Mouse (Mus musculus): ENCODE data around the gene Suclg1. TPM values are rescaled to one million over a fixed set of nuclear protein-coding genes. Genes with fewer than 3 reads are reported as not detected.

The Suclg1 gene
- polyA plus RNA-seq, 1 experiment, result 127 TPM

GRCm38 (mm10) chr6:73279681-73280080 is 31.5 kb downstream of the Suclg1 start:
- Histone ChIP-seq H3K79me3 (ENCODE audit: low read depth) (no peaks in the 10 kb centered on the region), H3K27me3 (ENCODE audit: control insufficient read depth, insufficient read depth, insufficient read length) (no peaks in the 10 kb centered on the region), H3ac (ENCODE audit: control insufficient read depth, insufficient read length, low read depth) (no peak overlapping the region), H3K4me3 (ENCODE audit: insufficient read depth, poor library complexity, severe bottlenecking) (no peak overlapping the region), H3K79me2 (ENCODE audit: control insufficient read depth, insufficient read depth) (no peaks in the 10 kb centered on the region), H3K36me3 (ENCODE audit: control insufficient read depth, insufficient read depth) (peaks cover 32% of the 10 kb centered on the region)
- TF ChIP-seq MYOG (IDR thresholded peaks at IDR 0.05; ENCODE audit: control insufficient read depth, extremely low read depth, insufficient read length) (no peak), MYOD1 (IDR thresholded peaks at IDR 0.05; ENCODE audit: control insufficient read depth, insufficient read length, low read depth) (no peak), CTCF (IDR thresholded peaks at IDR 0.05; ENCODE audit: control insufficient read depth, insufficient read depth, insufficient read length) (no peak)

GRCm38 (mm10) chr6:73280546-73281115 is 32.4 kb downstream of the Suclg1 start:
- TF ChIP-seq MAX (IDR thresholded peaks at IDR 0.05) (no peak), CEBPB (IDR thresholded peaks at IDR 0.05; ENCODE audit: low read depth) (no peak), MYOG (IDR thresholded peaks at IDR 0.05; ENCODE audit: control insufficient read depth, extremely low read depth, insufficient read length) (no peak), USF1 (IDR thresholded peaks at IDR 0.05; ENCODE audit: low read depth) (no peak), CTCF (IDR thresholded peaks at IDR 0.05; ENCODE audit: control insufficient read depth, insufficient read depth, insufficient read length) (no peak), MYOD1 (IDR thresholded peaks at IDR 0.05; ENCODE audit: control insufficient read depth, insufficient read length, low read depth) (no peak), FOSL1 (IDR thresholded peaks at IDR 0.05; ENCODE audit: insufficient read depth, low read length, poor library complexity, severe bottlenecking) (no peak)
- Histone ChIP-seq H3K4me3 (ENCODE audit: insufficient read depth, poor library complexity, severe bottlenecking) (no peak overlapping the region), H3K79me2 (ENCODE audit: control insufficient read depth, insufficient read depth) (no peaks in the 10 kb centered on the region), H3K79me3 (ENCODE audit: low read depth) (no peaks in the 10 kb centered on the region), H3K27me3 (ENCODE audit: control insufficient read depth, insufficient read depth, insufficient read length) (no peaks in the 10 kb centered on the region), H3K36me3 (ENCODE audit: control insufficient read depth, insufficient read depth) (peaks cover 22% of the 10 kb centered on the region), H3ac (ENCODE audit: control insufficient read depth, insufficient read length, low read depth) (no peak overlapping the region)

GRCm38 (mm10) chr6:73286326-73286725 is 38.1 kb downstream of the Suclg1 start:
- Histone ChIP-seq H3K79me2 (ENCODE audit: control insufficient read depth, insufficient read depth) (no peaks in the 10 kb centered on the region), H3K36me3 (ENCODE audit: control insufficient read depth, insufficient read depth) (no peaks in the 10 kb centered on the region), H3K27me3 (ENCODE audit: control insufficient read depth, insufficient read depth, insufficient read length) (no peaks in the 10 kb centered on the region), H3ac (ENCODE audit: control insufficient read depth, insufficient read length, low read depth) (no peak overlapping the region), H3K4me3 (ENCODE audit: insufficient read depth, poor library complexity, severe bottlenecking) (no peak overlapping the region), H3K79me3 (ENCODE audit: low read depth) (no peaks in the 10 kb centered on the region)
- TF ChIP-seq CEBPB (IDR thresholded peaks at IDR 0.05; ENCODE audit: low read depth) (no peak), MYOG (IDR thresholded peaks at IDR 0.05; ENCODE audit: control insufficient read depth, extremely low read depth, insufficient read length) (no peak), FOSL1 (IDR thresholded peaks at IDR 0.05; ENCODE audit: insufficient read depth, low read length, poor library complexity, severe bottlenecking) (no peak), CTCF (IDR thresholded peaks at IDR 0.05; ENCODE audit: control insufficient read depth, insufficient read depth, insufficient read length) (no peak), MYOD1 (IDR thresholded peaks at IDR 0.05; ENCODE audit: control insufficient read depth, insufficient read length, low read depth) (no peak), USF1 (IDR thresholded peaks at IDR 0.05; ENCODE audit: low read depth) (no peak), MAX (IDR thresholded peaks at IDR 0.05) (no peak)

- no peaks in the 10 kb centered on the region for H3K79me2 ChIP-seq (ENCODE audit: control insufficient read depth, insufficient read depth)
- H3K79me3 ChIP-seq (ENCODE audit: low read depth), result no peaks in the 10 kb centered on the region
- H3K36me3 ChIP-seq (ENCODE audit: control insufficient read depth, insufficient read depth), result no peaks in the 10 kb centered on the region
- no peaks in the 10 kb centered on the region for H3K27me3 ChIP-seq (ENCODE audit: control insufficient read depth, insufficient read depth, insufficient read length)
- TF ChIP-seq FOSL1 (IDR thresholded peaks at IDR 0.05; ENCODE audit: insufficient read depth, low read length, poor library complexity, severe bottlenecking) (no peak), MAX (IDR thresholded peaks at IDR 0.05) (no peak), MYOG (IDR thresholded peaks at IDR 0.05; ENCODE audit: control insufficient read depth, extremely low read depth, insufficient read length) (no peak), CTCF (IDR thresholded peaks at IDR 0.05; ENCODE audit: control insufficient read depth, insufficient read depth, insufficient read length) (no peak), MYOD1 (IDR thresholded peaks at IDR 0.05; ENCODE audit: control insufficient read depth, insufficient read length, low read depth) (no peak), CEBPB (IDR thresholded peaks at IDR 0.05; ENCODE audit: low read depth) (no peak), USF1 (IDR thresholded peaks at IDR 0.05; ENCODE audit: low read depth) (no peak)
- no peak overlapping the region for H3K4me3 ChIP-seq (ENCODE audit: insufficient read depth, poor library complexity, severe bottlenecking)
- H3ac ChIP-seq (ENCODE audit: control insufficient read depth, insufficient read length, low read depth), result no peak overlapping the region
Observed at GRCm38 (mm10) chr6:73306837-73307236, 58.7 kb downstream of the Suclg1 start.

- Histone ChIP-seq H3K4me3 (ENCODE audit: insufficient read depth, poor library complexity, severe bottlenecking) (no peak overlapping the region), H3ac (ENCODE audit: control insufficient read depth, insufficient read length, low read depth) (no peak overlapping the region), H3K27me3 (ENCODE audit: control insufficient read depth, insufficient read depth, insufficient read length) (no peaks in the 10 kb centered on the region), H3K36me3 (ENCODE audit: control insufficient read depth, insufficient read depth) (no peaks in the 10 kb centered on the region), H3K79me3 (ENCODE audit: low read depth) (no peaks in the 10 kb centered on the region), H3K79me2 (ENCODE audit: control insufficient read depth, insufficient read depth) (no peaks in the 10 kb centered on the region)
- TF ChIP-seq MAX (IDR thresholded peaks at IDR 0.05), result no peak
- TF ChIP-seq USF1 (IDR thresholded peaks at IDR 0.05; ENCODE audit: low read depth), result no peak
- no peak for TF ChIP-seq MYOG (IDR thresholded peaks at IDR 0.05; ENCODE audit: control insufficient read depth, extremely low read depth, insufficient read length)
- TF ChIP-seq FOSL1 (IDR thresholded peaks at IDR 0.05; ENCODE audit: insufficient read depth, low read length, poor library complexity, severe bottlenecking), result no peak
- no peak for TF ChIP-seq CTCF (IDR thresholded peaks at IDR 0.05; ENCODE audit: control insufficient read depth, insufficient read depth, insufficient read length)
- no peak for TF ChIP-seq MYOD1 (IDR thresholded peaks at IDR 0.05; ENCODE audit: control insufficient read depth, insufficient read length, low read depth)
- TF ChIP-seq CEBPB (IDR thresholded peaks at IDR 0.05; ENCODE audit: low read depth), result no peak
Observed at GRCm38 (mm10) chr6:73308685-73309520, 60.7 kb downstream of the Suclg1 start.
